Mouse (Mus musculus) CH12.LX (cell line): ENCODE measurements around the gene Dclk1.

Experiments
- CTCF ChIP-seq, 2 experiments: IDR thresholded peaks in 1 of 2; conservative IDR thresholded peaks in 1 of 2; 2 replicates each; pipeline ENCODE4 v1.5.1; 2011 to 2012; ENCODE audit warnings: low read depth in 2 of 2, low read length in 2 of 2, improper control_type of control experiment in 1 of 2, inconsistent platforms in 1 of 2, mild to moderate bottlenecking in 1 of 2, moderate library complexity in 1 of 2
- E2F4 ChIP-seq: IDR thresholded peaks from 2 replicates; pipeline ENCODE4 v1.6.1; 2011; ENCODE audit warnings: low read depth, low read length, improper control_type of control experiment; ENCODE audit not compliant: insufficient replicate concordance
- GABPA ChIP-seq: IDR thresholded peaks from 2 replicates; pipeline ENCODE4 v1.6.1; 2012; ENCODE audit warnings: low read depth, low read length, improper control_type of control experiment, inconsistent platforms; ENCODE audit not compliant: insufficient replicate concordance
- MAX ChIP-seq: IDR thresholded peaks from 2 replicates; pipeline ENCODE4 v1.6.1; 2011; ENCODE audit warnings: low read length, improper control_type of control experiment
- MXI1 ChIP-seq: IDR thresholded peaks from 2 replicates; pipeline ENCODE4 v1.6.1; 2011; ENCODE audit warnings: mild to moderate bottlenecking, low read depth, low read length, improper control_type of control experiment
- SMC3 ChIP-seq: IDR thresholded peaks from 2 replicates; pipeline ENCODE4 v1.6.1; 2011; ENCODE audit warnings: low read depth, low read length, improper control_type of control experiment
- ZC3H11A ChIP-seq: IDR thresholded peaks from 2 replicates; pipeline ENCODE4 v1.6.1; 2012; ENCODE audit warnings: low read depth, mild to moderate bottlenecking, inconsistent platforms, low read length, improper control_type of control experiment

DNA sequence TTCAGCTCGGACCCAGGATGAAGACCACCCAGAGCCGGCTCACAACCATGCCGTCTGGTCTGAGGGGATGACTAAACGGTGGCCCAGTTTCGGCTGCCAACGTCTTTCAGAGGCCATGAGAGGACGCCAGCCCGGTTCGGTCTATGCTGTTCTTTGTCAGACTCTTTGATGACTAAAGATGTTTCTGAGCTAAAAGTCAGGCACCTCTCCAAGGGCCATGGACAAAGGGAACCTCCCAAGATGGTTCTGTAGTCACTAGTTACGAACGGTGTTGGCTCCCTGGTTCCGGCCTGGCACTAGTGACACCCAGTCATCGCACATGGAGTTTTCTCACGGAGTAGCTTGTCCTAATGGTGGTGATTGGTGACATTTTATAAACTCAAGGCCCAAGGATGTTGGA is 110.4 kb downstream of the Dclk1 start:
- TF ChIP-seq ZC3H11A (no peak), E2F4 (no peak), MXI1 (no peak), SMC3 (no peak), GABPA (no peak), MAX (no peak), CTCF (conservative IDR thresholded peaks at IDR 0.05 in 1 of 2, IDR thresholded peaks at IDR 0.05 in 1 of 2; ENCODE audit: low read depth in 2 of 2, low read length in 2 of 2) (no peak)
